Mouse (Mus musculus) liver, adult (tissue): ENCODE measurements around the gene Kcnj11.

Experiments used
- GATA4 ChIP-seq: IDR thresholded peaks from 2 replicates; pipeline ENCODE4 v1.6.1; 2014; ENCODE audit warnings: mild to moderate bottlenecking, low read length; ENCODE audit not compliant: insufficient replicate concordance

Gene Kcnj11

DNA sequence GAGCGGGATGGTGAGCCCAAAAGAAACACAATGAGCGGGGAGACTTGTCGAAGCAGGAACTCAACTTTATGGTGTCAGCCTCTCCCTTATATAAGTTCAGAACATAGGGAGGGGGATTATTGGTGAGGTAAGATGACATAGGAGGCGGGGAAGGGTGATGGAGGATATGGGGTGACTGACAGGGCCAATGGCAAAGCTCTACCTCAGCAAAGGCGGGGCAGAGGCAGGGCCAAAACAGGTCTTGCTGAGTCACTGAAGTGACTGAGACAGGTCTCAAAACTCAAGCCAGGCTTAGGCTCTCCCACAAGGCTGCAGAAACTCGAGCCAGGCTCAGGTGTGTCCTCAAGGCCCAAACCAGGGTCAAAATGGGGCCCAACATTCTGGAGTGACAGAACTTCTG is 14.2 kb downstream of the Kcnj11 start:
- no peak for TF ChIP-seq GATA4

- no peak for TF ChIP-seq GATA4
Observed at GRCm38 (mm10) chr7:46084839-46085513, 15.6 kb downstream of the Kcnj11 start.

DNA sequence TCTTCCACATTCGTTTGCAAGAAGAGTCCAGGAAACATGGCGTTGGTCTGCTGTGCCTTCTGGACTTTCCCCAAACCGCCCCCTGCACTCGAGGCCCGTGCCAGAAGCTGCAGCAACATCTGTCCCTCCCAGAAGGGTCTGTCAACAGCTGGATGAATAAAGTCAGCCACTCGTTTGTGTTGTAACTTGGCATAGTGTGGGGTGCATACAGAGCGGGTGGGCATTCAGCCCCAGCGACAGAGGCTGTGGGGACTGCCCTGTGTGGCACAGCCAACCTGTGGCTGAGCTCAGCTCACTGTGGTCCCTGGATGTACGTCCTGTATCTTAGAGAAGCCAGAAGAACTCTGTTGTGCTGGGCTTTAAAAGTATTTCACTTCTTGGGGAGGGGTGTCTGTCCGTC is 16.5 kb downstream of the Kcnj11 start:
- TF ChIP-seq GATA4, result no peak

GRCm38 (mm10) chr7:46077675-46078074 is 22.9 kb downstream of the Kcnj11 start:
- TF ChIP-seq GATA4, result no peak

DNA sequence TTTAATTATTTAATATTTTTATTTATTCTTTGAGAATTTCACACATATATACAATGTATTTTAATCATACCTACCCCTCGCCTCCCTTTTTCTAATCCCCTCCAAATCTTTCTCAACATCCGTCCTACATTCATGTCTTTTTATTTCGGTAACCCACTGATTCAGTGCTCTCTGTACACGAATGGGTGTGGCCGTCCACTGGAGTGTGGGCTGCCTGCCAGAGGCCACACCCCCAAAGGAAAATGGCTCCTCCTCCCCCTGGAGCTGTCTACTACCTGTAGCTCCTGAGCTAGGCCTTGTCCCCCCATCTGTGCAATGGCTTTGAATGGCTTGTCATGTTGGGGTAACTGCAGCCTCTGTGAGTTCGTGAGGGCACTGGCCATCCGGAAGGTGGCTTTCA is 23.7 kb downstream of the Kcnj11 start:
- no peak for TF ChIP-seq GATA4

DNA sequence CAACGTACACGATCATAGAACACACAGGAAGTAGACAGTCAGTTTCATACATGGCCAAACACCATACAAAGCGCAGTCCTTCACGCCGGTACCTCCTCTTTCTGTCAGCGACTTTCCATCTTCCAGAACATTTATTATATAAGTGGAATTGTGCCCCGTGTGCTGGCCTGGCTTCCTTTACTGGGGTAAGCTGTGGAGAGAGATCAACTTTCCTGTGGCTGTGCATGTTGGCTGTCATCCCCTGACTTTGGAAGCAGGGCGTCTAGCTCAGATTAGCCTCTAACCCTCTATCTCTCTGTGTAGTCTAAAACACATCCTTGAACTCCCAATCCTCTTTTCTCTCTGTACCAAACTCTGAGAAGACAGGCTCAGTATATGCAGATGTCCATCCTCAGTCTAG is 31.7 kb downstream of the Kcnj11 start:
- TF ChIP-seq GATA4, result no peak

GRCm38 (mm10) chr7:46063296-46063695 is 37.3 kb downstream of the Kcnj11 start:
- no peak for TF ChIP-seq GATA4

DNA sequence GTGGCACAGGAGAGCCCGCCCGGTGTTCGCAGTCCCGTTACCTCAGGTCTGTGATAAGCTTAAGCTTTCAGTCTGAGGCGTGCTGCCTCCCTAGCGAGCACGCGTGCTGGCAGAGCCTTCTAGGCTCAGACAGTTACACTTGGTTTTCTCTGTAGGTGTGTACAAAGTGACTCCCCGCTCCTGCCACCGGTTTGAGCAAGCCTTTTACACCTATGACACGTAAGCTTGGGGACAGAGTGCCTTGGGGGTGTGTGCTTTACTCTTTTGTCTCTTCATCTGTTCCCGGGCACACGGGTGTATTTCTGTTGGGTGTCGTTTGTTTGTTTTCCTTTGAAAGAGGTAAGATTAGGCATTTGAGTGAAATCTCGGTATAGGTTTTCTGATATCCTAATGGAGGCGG is 39.0 kb downstream of the Kcnj11 start:
- TF ChIP-seq GATA4, result no peak

DNA sequence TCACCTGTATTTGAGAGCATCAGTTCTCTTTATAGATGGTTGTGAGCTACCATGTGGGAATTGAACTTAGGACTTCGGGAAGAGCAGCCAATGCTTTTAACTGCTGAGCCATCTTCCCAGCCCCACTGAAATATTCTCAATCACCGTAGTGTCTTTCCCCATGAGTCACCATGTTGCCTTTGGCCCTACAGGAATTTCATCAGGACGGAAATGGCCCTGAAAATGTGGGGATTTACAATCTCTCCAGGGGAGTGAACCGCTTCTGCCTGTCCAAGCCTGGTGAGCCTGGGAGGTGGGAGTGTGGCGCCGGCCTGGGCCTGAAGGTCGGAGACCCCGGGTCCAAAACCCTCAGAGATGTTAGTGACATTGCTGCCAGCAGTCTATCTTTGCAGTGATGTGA is 39.9 kb downstream of the Kcnj11 start:
- TF ChIP-seq GATA4, result no peak

- no peak for TF ChIP-seq GATA4
Observed at GRCm38 (mm10) chr7:46058882-46059281, 41.7 kb downstream of the Kcnj11 start.

- no peak for TF ChIP-seq GATA4
Observed at GRCm38 (mm10) chr7:46053566-46053965, 47.0 kb downstream of the Kcnj11 start.

DNA sequence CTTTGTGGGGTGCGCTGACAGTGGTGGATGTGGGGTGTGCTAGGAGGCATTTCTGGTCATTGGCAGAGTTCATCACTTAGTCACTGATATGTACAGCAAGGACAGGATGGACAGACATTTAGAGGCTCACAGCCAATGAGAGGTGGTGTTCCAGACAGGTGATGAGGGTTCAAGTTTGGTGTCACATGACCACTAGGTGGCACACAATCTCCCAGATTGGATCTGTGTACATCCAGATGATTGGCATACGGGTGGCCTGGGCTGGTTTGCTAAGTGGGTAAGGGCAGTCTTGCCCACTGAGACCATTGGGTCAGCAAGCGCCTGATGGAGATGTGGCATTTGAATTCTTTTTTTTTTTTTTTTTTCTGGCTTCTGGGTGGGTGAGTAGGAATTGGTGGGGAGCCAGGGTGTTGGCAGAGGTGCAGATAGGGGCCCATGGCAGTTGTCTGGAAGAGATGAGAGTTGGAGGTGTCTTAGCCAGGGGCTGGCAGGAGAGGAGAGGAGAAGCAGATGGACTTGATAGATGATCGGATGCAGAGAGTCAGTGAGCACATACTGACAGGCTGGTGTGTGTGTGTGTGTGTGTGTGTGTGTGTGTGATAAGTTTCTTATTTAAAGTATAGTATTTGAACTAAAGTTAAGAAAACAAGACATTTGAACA is 48.3 kb downstream of the Kcnj11 start:
- TF ChIP-seq GATA4, result no peak

DNA sequence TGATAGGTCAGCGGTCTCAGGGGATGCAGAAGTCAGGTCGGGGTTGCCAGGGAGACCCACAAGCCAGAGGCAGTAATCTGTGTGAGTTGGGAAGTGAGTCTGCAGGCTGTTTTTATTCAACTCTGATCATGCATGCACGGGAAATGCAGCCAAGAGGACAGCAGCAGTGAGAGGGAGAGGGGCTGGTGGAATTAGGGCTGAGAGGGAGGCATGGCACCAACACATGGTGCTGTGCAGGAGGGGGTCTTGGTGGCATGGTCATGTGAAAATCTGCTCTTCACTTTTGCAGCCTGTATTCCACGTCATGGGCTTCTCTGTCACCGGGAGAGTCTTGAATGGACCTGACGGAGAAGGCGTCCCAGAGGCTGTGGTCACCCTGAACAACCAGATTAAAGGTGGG is 50.6 kb downstream of the Kcnj11 start:
- no peak for TF ChIP-seq GATA4

- TF ChIP-seq GATA4, result no peak
Observed at GRCm38 (mm10) chr7:46047873-46048562, 52.5 kb downstream of the Kcnj11 start.

GRCm38 (mm10) chr7:46045882-46046281 is 54.7 kb downstream of the Kcnj11 start:
- TF ChIP-seq GATA4, result no peak

GRCm38 (mm10) chr7:46044106-46044505 is 56.5 kb downstream of the Kcnj11 start:
- no peak for TF ChIP-seq GATA4
